Mouse (Mus musculus): ENCODE results near the gene Slc37a3.

DNA sequence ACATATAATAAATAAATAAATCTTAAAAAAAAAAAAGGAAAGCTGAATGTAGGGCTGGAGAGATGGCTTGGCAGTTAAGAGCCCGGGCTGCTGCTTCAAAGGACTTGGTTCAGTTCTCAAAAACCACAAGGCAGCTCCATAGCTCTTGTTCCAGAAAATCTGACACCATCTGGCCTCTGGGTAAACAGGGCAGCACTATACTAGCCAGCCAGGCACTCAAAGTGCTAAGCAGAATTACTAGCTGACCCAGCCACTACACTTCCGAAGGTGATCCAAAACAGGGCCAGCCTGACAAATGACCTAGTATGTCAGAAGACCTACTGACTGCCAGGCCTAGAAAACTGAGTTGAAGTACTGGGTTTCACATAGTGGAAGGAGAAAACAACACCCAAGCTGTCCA, 25.7 kb upstream of the Slc37a3 start:
- TF ChIP-seq CTCF (IDR thresholded peaks at IDR 0.05; ENCODE audit: borderline replicate concordance, control insufficient read depth, extremely low read depth, insufficient read depth, low read length, poor library complexity) (no peak), POLR2A (IDR thresholded peaks at IDR 0.05; ENCODE audit: control insufficient read depth, extremely low read depth, insufficient read depth, low read length, poor library complexity) (no peak)

Data from thymus, adult 2 months (tissue).